Mouse (Mus musculus) A20 (cell line): ENCODE results near the gene Gramd1b.
A peak's percentile ranks its signal among the peaks of the same experiment; 100 is the strongest.
"Not testable (repeated sequence)": the region's sequence is repeated elsewhere in the genome, so short reads cannot be mapped to it uniquely, and the experiment has no call there.

Experiments
- DNase-seq: peaks from one replicate; pipeline ENCODE4 v3.0.0-alpha.2; 2011; ENCODE audit warnings: low read depth, low spot score

The Gramd1b gene

GRCm38 (mm10) chr9:40519294-40519693, 11.9 kb downstream of the Gramd1b start:
- DNase-seq, result no peak

- DNase-seq, result no peak
These were observed 19.2 kb downstream of the Gramd1b start for GRCm38 (mm10) chr9:40511970-40512369.

- DNase-seq, result no peak
These were observed 21.7 kb downstream of the Gramd1b start for GRCm38 (mm10) chr9:40509479-40509878.

DNA sequence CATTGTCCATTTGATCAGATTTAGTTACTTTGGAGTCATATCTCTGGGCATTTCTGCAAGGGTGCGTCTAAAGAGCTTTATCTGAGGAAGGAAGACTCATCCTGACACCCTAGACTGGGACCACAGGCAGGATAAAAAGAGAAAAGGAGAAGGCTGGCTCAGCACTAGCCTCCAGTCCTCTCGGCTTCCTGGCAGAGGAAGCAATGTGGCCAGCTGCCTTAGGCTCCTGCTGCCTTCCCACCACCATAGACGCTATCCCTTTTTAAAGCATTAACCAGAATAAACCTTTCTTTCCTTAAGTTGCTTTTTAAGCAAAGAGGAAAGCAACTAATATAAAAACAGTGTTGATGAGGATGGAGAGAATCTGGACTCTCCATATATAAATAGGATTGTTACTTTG, 24.6 kb downstream of the Gramd1b start:
- no peak for DNase-seq

DNA sequence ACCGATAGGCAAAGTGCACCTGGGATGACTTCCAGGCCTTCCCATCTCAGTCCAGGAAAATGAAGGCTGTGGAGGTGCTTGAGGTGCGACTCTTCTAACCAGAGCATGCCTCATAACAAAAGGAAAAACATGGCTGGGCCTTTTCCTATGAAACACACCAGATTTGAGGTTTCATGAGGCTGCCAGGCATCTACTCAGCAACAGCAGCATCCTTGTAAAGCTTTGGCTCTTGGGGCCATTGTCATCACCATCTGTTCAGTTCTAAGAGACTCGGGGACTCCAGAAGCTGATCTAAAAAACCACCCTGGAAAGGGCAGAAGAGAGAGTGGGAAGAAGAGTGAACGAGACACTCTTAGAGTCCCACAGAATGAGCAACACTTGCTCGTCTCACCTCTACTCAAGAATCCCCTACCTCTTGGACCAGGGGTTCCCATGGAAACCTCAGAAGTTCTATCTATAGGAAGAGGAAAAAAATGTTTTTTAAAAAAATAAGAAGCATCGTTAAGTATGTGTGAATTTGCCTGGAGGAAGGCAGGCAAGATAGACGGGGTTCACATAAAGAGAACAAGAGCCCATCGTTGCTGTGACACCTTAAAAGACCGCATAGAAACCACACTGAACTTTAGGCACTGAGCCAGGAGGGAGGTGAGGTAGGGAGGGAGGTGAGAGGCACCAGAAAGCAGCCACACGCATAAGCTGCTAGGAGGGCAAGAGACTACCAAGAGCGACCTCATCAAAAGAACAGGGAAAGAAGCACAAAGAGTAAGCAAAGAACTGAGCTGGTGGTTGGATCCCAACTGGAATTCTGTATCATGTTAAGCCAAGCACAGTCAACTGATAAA, 25.5 kb downstream of the Gramd1b start:
- DNase-seq, result no peak

DNA sequence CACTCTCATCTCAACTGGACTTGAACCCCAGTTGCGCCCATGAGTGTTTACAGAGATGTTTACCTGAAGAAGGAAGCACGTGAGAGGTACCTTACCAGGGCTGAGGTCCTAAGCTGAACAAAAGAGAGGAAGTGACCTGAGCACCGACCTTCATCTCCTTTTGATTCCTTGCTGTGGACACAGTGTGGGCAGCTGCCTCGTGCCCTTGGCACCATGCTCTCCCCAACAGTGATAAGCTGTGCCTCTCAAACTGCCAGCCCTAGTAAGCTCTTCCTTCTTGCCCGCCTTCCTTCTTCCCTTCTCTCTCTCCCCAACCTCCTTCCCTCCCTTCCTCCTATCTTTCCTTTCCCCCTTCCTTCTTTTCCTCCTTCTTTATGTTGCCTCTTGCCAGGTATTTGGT, 26.3 kb downstream of the Gramd1b start:
- DNase-seq, result no peak

DNA sequence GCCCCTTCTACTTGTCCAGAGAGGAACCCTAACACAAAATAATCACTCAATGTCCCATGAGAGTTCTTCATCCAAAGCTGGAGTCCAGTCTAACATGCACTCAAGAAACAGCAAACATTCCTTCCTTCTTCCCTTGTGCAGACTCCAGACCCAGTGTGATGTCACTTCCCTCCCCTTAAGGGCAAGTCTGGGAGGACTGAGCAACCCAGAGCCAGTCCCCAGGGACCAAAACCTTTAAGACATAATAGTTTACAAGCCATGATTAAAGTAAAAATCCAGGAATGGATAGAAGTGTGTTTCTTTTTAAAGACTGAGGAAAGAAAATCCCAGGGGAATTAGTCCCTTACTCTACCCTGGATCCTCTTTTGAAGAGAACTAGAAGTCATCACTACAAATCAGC, 30.5 kb downstream of the Gramd1b start:
- DNase-seq, result no peak

GRCm38 (mm10) chr9:40482351-40483084, 48.7 kb downstream of the Gramd1b start:
- DNase-seq, result not testable (repeated sequence)

DNA sequence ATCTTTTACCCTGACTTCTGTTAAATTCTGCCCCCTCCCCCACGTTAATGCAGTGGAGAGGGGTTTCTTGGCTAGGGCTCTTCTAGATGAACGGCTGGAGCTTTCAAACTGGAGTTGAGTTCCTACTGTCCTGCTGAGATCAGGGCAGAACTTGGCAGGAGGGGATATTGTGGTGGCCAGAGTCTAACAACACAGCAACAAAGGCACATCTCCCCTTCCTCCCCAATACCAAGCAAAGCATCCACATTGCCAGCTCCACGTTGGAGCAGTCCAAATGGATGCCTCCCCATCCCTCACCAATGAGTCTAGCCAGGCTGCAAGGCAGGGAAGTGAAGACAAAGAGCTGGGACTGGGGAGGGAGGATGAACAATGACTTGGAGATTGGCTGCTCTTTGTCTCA, 49.9 kb downstream of the Gramd1b start:
- DNase-seq, result no peak

GRCm38 (mm10) chr9:40479333-40479732, 51.9 kb downstream of the Gramd1b start:
- peak; percentile 69 for DNase-seq

GRCm38 (mm10) chr9:40478146-40478900, 52.9 kb downstream of the Gramd1b start:
- DNase-seq, result no peak

GRCm38 (mm10) chr9:40477611-40478010, 53.6 kb downstream of the Gramd1b start:
- DNase-seq, result no peak

GRCm38 (mm10) chr9:40476098-40476497, 55.1 kb downstream of the Gramd1b start:
- no peak for DNase-seq

DNA sequence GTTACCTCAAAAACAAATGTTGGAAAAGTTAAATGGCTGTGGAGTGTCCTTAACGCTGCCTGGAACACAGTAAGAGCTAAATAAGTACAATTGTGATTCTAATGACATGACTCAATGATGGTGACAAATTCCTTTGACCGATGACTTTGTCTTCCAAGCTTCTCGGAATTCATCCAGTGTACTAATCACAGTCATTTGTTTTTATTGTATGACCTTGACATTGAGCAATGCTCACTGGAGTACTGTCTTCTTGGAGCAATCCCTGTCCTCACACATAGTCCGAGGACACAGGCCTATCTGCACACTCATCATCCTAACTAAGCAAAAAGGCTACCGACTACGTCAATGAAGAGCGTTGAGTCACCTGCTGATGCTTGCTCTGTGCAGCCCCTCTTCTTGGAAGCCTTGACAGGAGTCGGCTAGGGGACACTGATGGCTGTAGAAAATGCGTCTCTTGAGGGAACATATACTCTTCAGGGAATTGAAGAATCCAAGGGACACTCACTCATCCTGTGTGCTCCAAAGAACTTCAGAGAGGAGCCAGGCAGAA, 58.1 kb downstream of the Gramd1b start:
- no peak for DNase-seq

DNA sequence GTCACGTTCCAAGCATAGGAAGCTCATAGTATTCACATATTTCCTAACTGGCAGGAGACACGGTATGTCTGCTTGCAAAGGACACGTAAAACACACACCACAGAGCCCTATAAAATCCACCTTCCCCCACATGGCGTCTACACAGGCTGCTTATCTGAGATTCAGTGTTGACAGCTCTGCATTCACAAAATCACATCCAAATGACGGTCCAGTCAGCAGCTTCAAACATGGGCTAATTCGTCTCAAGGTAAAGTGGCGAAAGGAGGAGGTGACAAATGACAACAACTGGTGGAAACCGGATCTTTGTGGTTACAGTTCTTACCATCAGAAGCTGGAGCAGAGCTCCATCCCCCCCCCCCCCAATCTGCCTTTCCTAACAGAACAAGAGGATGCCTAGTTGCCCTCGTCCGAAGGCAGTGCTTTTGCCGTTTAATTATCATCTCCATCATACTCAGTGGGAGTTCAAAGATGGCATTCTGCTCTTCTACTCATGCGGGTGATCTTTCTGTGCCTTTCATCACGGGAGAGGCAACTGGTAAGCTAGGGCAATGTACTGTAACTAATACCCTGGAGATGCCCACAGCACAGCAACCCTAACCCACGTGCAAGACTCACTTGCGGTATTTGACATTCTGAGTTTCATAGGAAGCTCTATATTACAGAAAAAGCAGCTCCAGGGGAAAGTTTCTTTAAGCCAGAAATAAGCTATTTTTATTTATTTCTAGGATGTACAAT, 61.6 kb downstream of the Gramd1b start:
- no peak for DNase-seq

GRCm38 (mm10) chr9:40466782-40467181, 64.4 kb downstream of the Gramd1b start:
- DNase-seq, result no peak

DNA sequence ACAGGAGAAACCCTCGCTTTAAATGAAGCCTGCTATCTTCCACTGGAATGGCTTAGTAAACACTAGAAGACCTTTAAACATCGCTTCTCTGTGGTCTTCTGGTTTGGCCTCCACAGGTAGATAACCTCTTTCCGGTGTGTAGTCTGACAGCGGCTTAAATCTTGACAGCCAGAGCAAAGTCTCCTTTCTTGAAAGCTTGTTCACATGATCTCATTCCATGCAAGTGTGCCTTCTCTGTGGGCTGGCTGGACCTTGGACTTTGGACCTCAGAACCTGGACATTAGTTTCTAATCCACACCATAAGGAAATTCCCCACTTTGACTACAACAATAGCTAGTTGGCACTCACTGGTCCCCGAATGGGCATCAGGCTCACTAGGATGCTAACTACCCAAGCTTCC, 65.6 kb downstream of the Gramd1b start:
- DNase-seq, result no peak

DNA sequence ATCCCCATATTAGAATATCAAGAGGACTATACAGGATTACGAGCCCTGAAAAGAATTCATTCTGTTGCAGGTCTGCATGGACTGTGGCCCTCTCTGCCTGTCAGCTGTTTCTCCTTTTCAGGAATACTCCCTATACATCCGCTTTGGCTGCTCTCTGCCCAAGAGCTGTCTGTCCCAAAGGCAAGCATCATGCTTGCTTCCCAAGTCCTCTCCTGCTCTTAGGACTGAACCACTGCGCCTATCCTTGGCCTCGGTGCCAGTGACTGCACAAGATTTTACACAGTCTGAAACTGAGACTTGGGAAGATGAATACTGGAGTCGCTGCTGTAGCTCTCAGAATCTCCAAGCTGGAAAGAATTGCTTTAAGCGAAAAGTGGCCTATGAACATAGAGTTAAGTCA, 68.8 kb downstream of the Gramd1b start:
- no peak for DNase-seq

- no peak for DNase-seq
These were observed 70.4 kb downstream of the Gramd1b start for GRCm38 (mm10) chr9:40460781-40461180.

DNA sequence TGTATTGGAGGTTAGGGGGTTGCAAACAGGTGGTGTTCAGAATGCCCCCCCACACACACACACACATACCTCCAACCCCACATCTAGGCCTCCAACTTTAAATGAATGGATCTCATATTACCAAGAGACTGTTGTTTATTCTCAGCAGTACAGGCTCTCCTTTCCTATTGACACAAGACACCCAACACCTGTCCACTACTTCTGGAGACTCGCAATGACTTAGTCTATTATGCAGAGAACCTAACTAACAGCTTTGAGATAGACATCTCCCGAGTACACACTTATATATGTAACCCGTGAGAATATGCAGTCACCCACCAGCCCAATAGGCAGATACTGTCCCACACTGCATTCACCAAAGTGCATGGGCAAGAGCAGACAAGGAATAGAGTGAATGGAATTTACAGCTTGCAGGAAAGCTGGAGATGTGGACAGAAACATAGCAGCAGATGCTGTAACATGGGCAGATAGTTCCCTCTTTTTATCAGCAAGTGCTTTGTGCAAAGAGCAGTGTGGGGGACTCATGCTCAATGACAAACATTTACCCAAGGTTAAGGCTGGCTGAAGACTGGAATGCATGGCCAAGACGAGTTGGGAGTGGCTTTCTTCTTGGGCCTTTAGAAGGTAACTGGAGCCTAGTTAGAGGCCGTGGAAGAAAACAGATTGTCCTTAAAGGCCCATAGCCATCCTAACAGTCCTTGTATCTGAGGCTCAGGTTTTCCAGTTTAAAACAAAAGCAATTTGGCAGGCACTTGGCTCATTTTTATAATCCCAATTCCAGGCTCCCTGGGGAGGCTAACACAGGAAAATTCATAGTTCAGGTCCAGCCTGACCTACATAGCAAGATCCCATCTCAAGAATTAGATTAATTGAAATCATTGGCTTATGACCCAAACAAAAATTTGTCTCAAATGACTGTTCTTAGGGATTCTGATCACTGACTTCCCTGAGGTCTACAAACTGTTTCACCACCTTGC, 71.6 kb downstream of the Gramd1b start:
- DNase-seq, result no peak
